Mouse (Mus musculus) layer of hippocampus, postnatal 10 days (tissue): ENCODE results near the gene March1. TPM values are rescaled to one million over a fixed set of nuclear protein-coding genes. Genes with fewer than 3 reads are reported as not detected.
"Not testable (repeated sequence)": the region's sequence is repeated elsewhere in the genome, so short reads cannot be mapped to it uniquely, and the experiment has no call there.

Experiments
- DNase-seq, 2 experiments: peaks; one replicate each; pipeline ENCODE4 v3.0.0; 2021; ENCODE audit warnings: low spot score in 2 of 2
- total RNA-seq, 2 experiments: library from RNA; stranded (reverse); gene quantifications; 2 replicates each; pipeline ENCODE4 v1.2.3; 2021

Gene March1
- total RNA-seq, 2 experiments from 2014 or later, result 77.6 to 80.4 TPM

- DNase-seq, result no peak
These were observed 651.8 kb downstream of the March1 start for GRCm38 (mm10) chr8:66269546-66269945.

GRCm38 (mm10) chr8:66270116-66270515 is 652.4 kb downstream of the March1 start:
- DNase-seq, result peak in 1 of 2 experiments; percentile 8

GRCm38 (mm10) chr8:66317824-66318223 is 700.1 kb downstream of the March1 start:
- DNase-seq, result no peak

- DNase-seq, result peak; percentile 40 to 56
These were observed 705.5 kb downstream of the March1 start for GRCm38 (mm10) chr8:66323045-66323807.

GRCm38 (mm10) chr8:66326396-66326795 is 708.7 kb downstream of the March1 start:
- no peak for DNase-seq

GRCm38 (mm10) chr8:66332206-66332605 is 714.5 kb downstream of the March1 start:
- DNase-seq, result no peak

- no peak for DNase-seq
These were observed 716.6 kb downstream of the March1 start for GRCm38 (mm10) chr8:66334265-66334664.

GRCm38 (mm10) chr8:66339551-66339950 is 721.9 kb downstream of the March1 start:
- DNase-seq, result no peak

GRCm38 (mm10) chr8:66342928-66343327 is 725.2 kb downstream of the March1 start:
- DNase-seq, result no peak

- DNase-seq, result peak; percentile 38 to 47
These were observed 745.4 kb downstream of the March1 start for GRCm38 (mm10) chr8:66362882-66363801.

- no peak for DNase-seq
These were observed 766.1 kb downstream of the March1 start for GRCm38 (mm10) chr8:66383694-66384373.

GRCm38 (mm10) chr8:66386008-66386407 is 768.3 kb downstream of the March1 start:
- DNase-seq, result no peak

- DNase-seq, result no peak
These were observed 771.0 kb downstream of the March1 start for GRCm38 (mm10) chr8:66388693-66389092.

GRCm38 (mm10) chr8:66391554-66391953 is 773.9 kb downstream of the March1 start:
- DNase-seq, result no peak

GRCm38 (mm10) chr8:66392900-66393299 is 775.2 kb downstream of the March1 start:
- DNase-seq, result no peak

- DNase-seq, result no peak
These were observed 776.4 kb downstream of the March1 start for GRCm38 (mm10) chr8:66394148-66394547.

- DNase-seq, result no peak
These were observed 780.1 kb downstream of the March1 start for GRCm38 (mm10) chr8:66397811-66398210.

GRCm38 (mm10) chr8:66400050-66400449 is 782.4 kb downstream of the March1 start:
- no peak for DNase-seq

- DNase-seq, result no peak
These were observed 787.2 kb downstream of the March1 start for GRCm38 (mm10) chr8:66404711-66405414.

GRCm38 (mm10) chr8:66405796-66406195 is 788.1 kb downstream of the March1 start:
- not testable (repeated sequence) for DNase-seq
